21 mouse cellular contexts compared by ENCODE assay signal in genomic region chr1:143098307-143098706, GRCm38 (mm10).
"Had no signal": no experiment of that assay in that cellular context is flagged by ENCODE, and none has a peak within 500 bp of the region (broad histone marks: within the 10 kb centered on the region; RNA-seq: fewer than 3 reads in every experiment).

No protein-coding gene starts in this region.

- H3K36me3 ChIP-seq: limb, embryonic 12.5 days; limb, embryonic 15.5 days; neural tube, embryonic 13.5 days; stomach, embryonic 15.5 days had no signal

- H3K4me3 ChIP-seq: layer of hippocampus, adult 2 months; limb, embryonic 12.5 days; limb, embryonic 15.5 days; myocyte; neural tube, embryonic 13.5 days; stomach, embryonic 15.5 days had no signal

- H3K27ac ChIP-seq: kidney, postnatal 0 days; layer of hippocampus, adult 2 months; limb, embryonic 12.5 days; limb, embryonic 15.5 days; liver, embryonic 14.5 days; macrophage; neural tube, embryonic 13.5 days; stomach, embryonic 15.5 days had no signal

- H3K27me3 ChIP-seq: limb, embryonic 12.5 days; limb, embryonic 15.5 days; neural tube, embryonic 13.5 days; stomach, embryonic 15.5 days had no signal

- DNase-seq: kidney, adult 2 months; kidney, postnatal 25 days; left cerebral cortex, postnatal 4 days; liver, postnatal 0 days; lung, embryonic 14.5 days; retina, postnatal 1 day; right cerebral cortex, postnatal 25 days; spleen, adult 18-20 months; thymus, postnatal 36 days had no signal

- H3K4me1 ChIP-seq: limb, embryonic 12.5 days; limb, embryonic 15.5 days; neural tube, embryonic 13.5 days; stomach, embryonic 15.5 days had no signal

- ATAC-seq: liver, postnatal 0 days; lung, postnatal 0 days; midbrain, embryonic 16.5 days had no signal

- H3K9ac ChIP-seq: limb, embryonic 12.5 days; limb, embryonic 15.5 days; liver, embryonic 14.5 days; liver, postnatal 0 days; lung, embryonic 14.5 days; neural tube, embryonic 13.5 days; stomach, embryonic 15.5 days had no signal

- H3K9me3 ChIP-seq: limb, embryonic 12.5 days; limb, embryonic 15.5 days; neural tube, embryonic 13.5 days; stomach, embryonic 15.5 days had no signal

- H3K4me2 ChIP-seq: limb, embryonic 12.5 days; limb, embryonic 15.5 days; liver, embryonic 11.5 days; lung, embryonic 14.5 days; neural tube, embryonic 13.5 days; stomach, embryonic 15.5 days had no signal
